Mouse (Mus musculus) cerebellum, postnatal 25 days (tissue): ENCODE measurements at regions not wholly inside any gene's neighbourhood (a gene's known extent, or its start where the extent isn't known, plus 50 kb on each side); places are given as distances from the start of the nearest gene placed in this dataset.
A peak's percentile ranks its signal among the peaks of the same experiment; 100 is the strongest.

Experiments
- DNase-seq, 2 experiments: peaks; one replicate each; pipeline ENCODE4 v3.0.0; 2021; ENCODE audit warnings: mixed read lengths in 2 of 2

DNA sequence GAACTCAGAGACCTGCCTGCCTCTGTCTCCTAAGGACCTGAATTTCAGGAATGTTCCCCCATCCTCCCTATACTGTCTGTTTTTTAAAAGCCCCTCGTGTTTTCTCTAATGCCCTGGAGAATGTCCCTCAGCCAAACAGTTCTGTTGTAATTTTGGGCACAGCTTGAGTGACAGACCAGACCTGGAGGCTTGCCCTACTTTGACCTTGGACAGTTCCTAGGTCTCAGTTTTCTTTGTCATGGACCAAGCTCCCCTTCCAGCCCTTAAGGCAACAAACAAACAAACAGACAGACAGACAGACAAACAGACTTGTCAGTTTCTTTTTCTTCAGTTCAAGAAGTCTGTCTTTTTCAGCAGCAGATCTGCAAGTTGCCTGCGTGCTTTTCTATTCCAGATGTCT is 114.4 kb downstream of the Sox2 start:
- no peak for DNase-seq

GRCm38 (mm10) chr3:34765151-34765550 is 114.9 kb downstream of the Sox2 start:
- DNase-seq, result no peak

DNA sequence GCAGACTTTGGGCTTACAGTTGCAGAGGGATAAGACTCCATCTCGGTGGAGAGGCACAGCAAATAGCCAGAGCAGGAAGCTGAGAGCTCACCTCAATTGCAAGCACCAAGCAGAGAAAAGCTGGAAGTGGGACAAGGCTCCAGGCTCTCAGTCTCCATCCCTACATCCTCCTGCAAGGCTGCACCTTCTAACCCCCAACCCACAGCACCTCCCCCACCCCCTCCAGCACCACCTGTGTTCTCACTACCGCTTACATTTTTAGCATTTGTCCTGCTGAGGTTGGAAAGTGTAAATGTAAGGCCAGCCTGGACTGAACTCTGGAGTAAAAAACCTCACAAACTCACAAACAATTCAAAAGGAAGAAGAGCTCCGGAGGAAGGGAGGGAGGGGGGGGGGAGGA is 119.6 kb downstream of the Sox2 start:
- no peak for DNase-seq

GRCm38 (mm10) chr3:34770271-34770670 is 120.1 kb downstream of the Sox2 start:
- no peak for DNase-seq

- DNase-seq, result no peak
These were observed 121.8 kb downstream of the Sox2 start for GRCm38 (mm10) chr3:34772035-34772434.

DNA sequence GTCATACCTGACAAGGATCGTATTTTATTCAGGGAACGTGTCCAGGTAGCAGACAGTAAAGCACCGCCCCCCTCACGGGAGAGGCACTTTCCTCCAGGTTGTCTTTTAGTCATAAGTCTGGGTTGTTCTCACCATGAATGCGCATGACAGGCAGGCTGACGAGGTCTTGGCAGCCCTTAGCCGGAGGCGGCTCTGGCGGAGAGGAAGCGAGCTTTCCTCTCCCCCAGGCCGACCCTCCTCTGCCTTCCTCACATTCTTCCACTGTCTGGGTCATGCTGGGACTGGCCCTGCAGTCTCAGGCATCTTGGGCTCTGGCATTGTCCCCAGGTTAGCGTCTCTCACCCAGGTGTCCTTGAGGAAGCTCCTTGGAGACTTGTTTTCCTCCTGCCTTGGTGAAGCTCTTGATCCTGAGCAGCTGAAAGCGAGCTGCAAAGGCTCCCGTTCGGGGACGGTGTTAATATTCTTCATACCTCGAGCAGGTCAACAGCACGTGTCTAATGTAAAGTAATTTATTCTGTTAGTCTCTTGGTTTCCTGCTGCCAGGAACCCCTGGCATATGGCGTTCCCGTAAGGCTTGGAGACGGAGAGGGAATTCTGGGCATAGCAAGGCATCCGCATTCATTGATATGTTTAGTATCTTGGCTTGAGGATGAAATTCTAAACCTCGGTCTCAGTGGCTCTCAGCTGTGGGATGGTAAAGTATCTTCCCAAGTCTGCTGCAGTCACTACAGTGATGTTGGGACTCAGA is 123.6 kb downstream of the Sox2 start:
- peak; percentile 10 to 12 for DNase-seq

GRCm38 (mm10) chr3:34781770-34782169 is 131.6 kb downstream of the Sox2 start:
- no peak for DNase-seq

DNA sequence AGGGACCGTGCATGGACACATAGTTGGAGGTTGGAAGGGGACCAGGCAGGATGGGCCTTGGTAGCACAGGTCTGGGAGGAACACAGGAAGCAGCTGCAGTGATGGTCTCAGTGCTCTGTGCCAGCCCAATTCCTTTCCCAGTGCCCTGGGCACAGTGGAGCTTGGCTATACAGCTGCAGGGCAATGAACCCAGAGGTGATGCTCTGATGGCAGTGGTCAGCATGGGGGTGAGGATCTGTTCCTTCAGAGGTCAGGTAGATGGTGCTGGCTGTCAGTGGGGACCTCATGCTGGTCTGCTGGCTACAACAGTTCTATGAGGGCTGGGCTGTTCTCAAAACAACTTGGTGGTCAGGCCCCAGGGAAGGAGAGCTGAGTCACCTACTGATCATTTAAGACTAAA is 133.2 kb downstream of the Sox2 start:
- no peak for DNase-seq

DNA sequence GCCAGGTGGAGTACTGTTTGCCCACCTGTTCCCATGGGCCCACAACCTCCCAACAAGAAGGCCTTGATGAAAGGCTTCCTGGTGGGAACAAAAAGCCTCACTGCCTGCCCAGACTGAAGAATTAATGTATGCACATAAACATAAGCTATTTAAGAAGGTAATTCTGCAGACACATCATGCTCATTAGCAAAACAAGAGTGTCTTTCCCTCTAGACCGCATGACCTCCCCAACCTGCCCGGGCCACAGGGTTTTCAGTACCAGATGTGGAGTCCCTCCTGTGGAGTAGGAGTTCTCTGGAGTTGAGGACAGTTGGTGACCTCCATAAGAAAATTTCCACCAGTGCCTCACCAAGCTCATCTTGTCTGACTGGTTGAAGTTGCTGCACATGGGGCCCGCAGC is 137.0 kb downstream of the Sox2 start:
- DNase-seq, result no peak

GRCm38 (mm10) chr3:34795103-34795983 is 145.1 kb downstream of the Sox2 start:
- DNase-seq, result no peak

DNA sequence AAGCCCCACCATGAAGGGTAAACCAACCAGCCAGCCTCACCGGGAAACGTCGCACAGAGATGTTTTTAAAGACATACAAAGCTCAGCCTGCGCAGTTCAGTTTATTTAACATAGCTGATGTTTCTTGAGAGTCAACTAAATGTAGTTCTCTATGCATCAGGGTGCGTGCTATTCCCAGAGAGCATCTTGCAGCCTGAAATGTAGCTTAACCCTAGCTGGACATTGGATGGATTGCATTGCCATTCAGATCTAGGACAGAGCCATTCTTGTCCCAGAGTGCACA is 145.7 kb downstream of the Sox2 start:
- DNase-seq, result no peak

- DNase-seq, result no peak
These were observed 158.6 kb downstream of the Sox2 start for GRCm38 (mm10) chr3:34808833-34809232.

DNA sequence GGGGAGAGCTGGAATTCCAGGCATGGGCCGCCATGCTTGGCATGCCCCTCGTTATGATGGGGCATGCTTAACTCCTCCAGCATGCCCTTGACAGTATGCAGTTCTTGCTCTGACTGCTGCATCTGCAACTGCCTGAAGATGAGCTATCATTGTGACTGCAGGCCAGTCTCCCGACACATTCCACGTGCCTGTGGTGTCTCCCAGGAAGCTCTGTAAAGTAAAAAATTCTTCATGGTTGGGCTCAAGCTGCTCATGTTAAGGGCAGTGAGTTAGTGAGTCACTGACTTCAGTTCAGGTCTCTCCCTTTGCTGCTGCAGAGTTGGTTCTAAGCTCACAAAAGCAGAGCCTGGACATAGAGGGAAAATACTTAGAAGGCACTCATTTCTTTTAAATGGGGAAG is 161.5 kb downstream of the Sox2 start:
- no peak for DNase-seq

GRCm38 (mm10) chr3:34813046-34813625 is 162.9 kb downstream of the Sox2 start:
- no peak for DNase-seq

- DNase-seq, result no peak
These were observed 174.8 kb downstream of the Sox2 start for GRCm38 (mm10) chr3:34825036-34825435.

DNA sequence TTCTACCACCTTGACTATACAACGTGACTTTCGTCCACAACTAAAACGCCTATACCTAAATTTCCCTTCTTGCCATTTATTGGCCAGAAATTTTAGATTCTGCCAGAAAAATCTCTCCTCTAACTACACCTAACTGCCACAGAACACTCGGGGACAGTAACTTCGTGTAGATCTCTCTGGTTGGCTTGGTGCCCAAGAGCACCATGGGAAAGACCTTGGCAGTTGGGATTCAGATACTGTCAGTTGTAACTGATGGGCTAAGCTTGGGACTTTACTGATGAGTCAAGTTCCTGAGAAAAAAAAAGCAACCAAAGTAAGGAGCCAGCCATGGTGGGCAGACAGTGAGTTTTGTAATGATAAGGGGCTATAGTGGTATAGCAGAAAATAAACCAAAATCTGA is 176.2 kb downstream of the Sox2 start:
- DNase-seq, result no peak

GRCm38 (mm10) chr3:34828453-34829206 is 178.4 kb downstream of the Sox2 start:
- DNase-seq, result no peak

GRCm38 (mm10) chr3:34836741-34837267 is 186.6 kb downstream of the Sox2 start:
- no peak for DNase-seq

DNA sequence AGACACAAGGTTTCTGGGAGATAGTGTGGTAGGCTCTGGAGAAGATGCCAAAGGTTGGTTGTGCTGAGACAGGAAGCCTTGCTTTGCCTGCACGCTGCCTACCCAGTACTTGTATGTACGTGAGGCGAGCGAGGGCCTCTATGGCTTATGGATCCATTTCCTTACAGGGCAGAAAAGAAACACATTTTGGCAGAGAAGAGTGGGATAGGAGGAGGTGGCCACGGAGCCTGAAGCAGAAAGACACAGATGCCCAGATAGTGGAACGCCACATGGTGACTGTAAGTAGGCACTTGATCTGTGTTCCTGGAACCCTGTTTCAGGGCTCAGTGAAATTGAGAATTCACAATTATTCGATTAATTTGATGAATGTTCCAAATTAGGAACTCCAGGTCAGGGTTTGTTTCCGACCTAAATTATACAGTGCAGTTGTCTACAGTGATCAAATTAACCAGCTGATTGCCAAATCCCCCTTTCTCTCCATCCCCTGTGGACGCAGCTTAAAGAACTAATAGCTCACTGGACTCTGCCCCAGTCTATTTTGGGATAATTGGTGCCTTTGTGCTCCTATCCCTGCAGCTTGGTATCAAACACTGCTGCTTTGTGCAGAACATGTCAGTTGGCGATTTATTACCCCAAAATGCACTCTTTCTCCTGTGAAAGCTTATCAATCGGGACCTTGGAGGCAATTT is 187.6 kb downstream of the Sox2 start:
- DNase-seq, result no peak

DNA sequence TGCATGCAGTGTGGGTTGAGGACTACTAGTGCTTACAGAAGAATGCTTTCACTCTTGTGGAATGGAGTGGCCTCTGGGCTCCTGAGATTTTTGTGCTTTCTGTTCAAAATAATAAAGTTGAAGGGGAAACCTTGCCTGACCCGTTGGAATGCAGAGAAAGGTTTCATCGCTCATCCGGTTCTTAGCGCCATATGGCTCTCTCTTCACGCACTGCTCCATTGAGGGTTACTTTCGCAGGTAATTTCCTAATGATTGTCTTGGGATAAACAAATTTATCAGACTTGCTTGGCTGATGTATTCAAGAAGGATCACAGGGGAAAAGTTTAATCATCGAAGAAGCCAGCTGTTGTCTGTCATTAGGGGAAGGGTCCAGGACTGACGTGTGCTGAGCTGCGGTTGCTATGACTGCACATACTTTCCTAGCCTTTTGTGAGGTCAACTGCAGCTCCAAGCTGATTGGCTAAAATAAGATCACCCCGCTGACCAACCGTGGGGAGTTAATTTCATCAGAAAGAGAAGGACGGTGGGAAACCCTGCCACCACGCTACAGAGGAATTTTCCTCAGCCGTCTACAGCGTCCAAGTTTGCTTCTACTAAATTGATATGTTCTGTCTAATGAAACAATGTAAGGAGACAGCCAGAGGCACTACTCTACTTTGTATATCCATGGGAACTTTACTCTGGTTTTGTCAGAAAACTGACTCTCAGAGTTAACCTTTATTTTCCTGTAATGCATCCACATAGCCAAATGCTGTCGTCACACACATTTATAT is 210.9 kb downstream of the Sox2 start:
- DNase-seq, result no peak

DNA sequence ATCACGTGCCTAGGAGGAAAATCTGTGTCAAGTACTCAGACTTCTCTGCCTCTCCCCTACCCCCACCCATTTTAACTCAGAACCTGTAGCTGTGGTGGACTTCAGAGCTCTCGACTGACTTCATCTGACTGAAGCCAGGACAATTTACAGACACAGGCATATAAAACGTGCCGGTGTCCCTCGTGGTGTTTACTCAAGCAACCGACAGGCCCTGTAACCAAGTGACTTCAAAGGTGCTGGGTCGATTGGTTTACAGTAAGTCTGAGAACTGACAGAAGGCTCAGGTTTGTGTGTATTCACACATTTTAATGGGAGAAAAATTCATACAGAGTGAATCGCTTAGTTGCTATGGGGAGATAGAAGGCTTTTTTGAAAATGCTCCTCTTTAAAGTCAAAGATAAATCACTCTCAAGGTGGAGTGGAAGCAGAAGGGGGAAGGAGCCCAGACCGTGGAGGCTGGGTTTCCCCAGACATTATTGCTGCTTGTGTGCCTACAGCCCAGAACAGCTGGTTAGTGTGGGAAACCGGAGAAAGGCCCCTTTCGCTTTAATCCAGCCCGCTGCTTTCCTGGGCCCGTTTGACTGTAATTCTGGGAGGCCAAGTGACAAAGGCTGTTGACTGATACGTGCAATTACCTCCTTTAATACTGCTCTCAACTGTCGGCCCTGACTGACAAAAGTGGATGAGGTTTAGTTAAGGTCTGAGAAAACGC is 218.6 kb downstream of the Sox2 start:
- no peak for DNase-seq
